Mouse (Mus musculus): ENCODE results near the gene Aplp2. TPM values are rescaled to one million over a fixed set of nuclear protein-coding genes. Genes with fewer than 3 reads are reported as not detected.

The Aplp2 gene
- 121 and 167 TPM in 2 replicates for polyA plus RNA-seq (2015; fragmentation: Nextera tagmentation; extraction: Ambion mirVana)

DNA sequence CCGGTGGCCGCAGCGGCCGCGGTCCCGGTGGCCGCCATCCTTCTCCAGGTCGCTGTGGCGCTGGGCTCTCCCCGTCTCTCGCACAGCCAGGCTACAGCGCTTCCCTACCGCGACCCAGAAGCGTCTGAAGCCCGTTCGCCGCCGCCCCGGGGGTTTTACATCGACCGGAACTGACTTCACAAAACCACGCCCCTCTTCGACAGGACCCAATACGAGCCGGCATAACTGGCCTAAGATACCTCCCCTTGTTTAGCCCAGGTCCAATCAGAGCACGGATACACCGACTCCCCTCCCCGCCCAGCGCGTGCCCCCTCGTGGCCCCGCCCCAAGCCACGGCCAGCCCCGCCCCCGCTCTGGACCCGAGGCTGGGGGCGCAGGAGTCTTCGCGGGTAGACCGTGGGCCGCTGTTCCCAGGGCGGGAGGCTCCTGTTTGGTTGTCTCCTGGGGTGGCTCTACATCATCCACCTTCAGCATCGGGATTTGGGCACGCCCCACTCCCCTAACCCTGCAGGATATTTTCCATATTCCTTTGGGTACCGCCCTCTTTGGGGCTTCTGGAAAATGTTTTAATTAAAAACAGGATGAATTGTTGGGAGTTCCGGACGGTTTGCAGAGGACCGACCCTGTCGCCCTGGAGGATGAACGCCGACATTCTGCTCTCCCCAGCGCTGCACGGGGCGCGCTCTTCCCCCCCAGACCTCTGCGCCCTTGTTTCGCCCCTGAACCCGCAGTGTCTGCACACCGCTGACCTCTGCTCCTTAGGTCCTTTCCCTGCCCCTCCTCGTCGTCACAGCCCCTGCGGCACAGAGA is at the start of gene Aplp2:
TSS of gene Aplp2 (minus strand) at position 126 of the 810 bp plus-strand sequence.

GRCm38 (mm10) chr9:31131205-31131968 is 80.2 kb downstream of the Aplp2 start, which contains the start of gene St14:
Gene St14, minus strand, starts transcription at chr9:31131853.

Other genes starting within 250 kb of the Aplp2 start
- gene Zbtb44, start 181.2 kb downstream of the Aplp2 start, polyA plus RNA-seq (2015; fragmentation: Nextera tagmentation; extraction: Ambion mirVana), result 5.8 and 6.9 TPM in 2 replicates
- gene St14, start 80.0 kb downstream of the Aplp2 start, polyA plus RNA-seq (2015; fragmentation: Nextera tagmentation; extraction: Ambion mirVana), result 0.26 and 0.74 TPM in 2 replicates
- 0.71 and 1.2 TPM in 2 replicates for gene Prdm10, start 68.7 kb upstream of the Aplp2 start, polyA plus RNA-seq (2015; fragmentation: Nextera tagmentation; extraction: Ambion mirVana)
- gene Nfrkb, start 174.4 kb upstream of the Aplp2 start, polyA plus RNA-seq (2015; fragmentation: Nextera tagmentation; extraction: Ambion mirVana), result 9.0 and 9.2 TPM in 2 replicates